Mouse (Mus musculus) limb, embryonic 14.5 days (tissue): ENCODE results near the gene Rrp15. TPM values are rescaled to one million over a fixed set of nuclear protein-coding genes. Genes with fewer than 3 reads are reported as not detected.
A peak's percentile ranks its signal among the peaks of the same experiment; 100 is the strongest.

ENCODE experiments used
- ATAC-seq: fragments of 200-750 bp; cut with Nextera tagmentation; 2 replicates; pipeline ENCODE4 v1.8.0; 2017; ENCODE audit warnings: low read depth, moderate number of reproducible peaks, moderate TSS enrichment; ENCODE audit not compliant: low FRiP score
- DNase-seq: peaks from one replicate; pipeline ENCODE4 v3.0.0-alpha.2; 2015; ENCODE audit warnings: low spot score
- H3K27ac ChIP-seq: fragments of 300-500 bp; sonication (generic); replicated peaks from 2 replicates; pipeline ENCODE4 v1.5.1; 2014; ENCODE audit warnings: low read depth, mild to moderate bottlenecking, low read length, moderate library complexity, mixed read lengths
- H3K27me3 ChIP-seq: fragments of 300-500 bp; sonication (generic); 2 replicates; pipeline ENCODE4 v1.6.1; 2014; ENCODE audit warnings: low read length, mixed read lengths; ENCODE audit not compliant: control insufficient read depth, insufficient read depth
- H3K36me3 ChIP-seq: fragments of 300-500 bp; sonication (generic); 2 replicates; pipeline ENCODE4 v1.6.1; 2014; ENCODE audit warnings: mild to moderate bottlenecking, low read length, moderate library complexity, mixed read lengths; ENCODE audit not compliant: control insufficient read depth, insufficient read depth
- H3K4me1 ChIP-seq: fragments of 300-500 bp; sonication (generic); 2 replicates; pipeline ENCODE4 v1.6.1; 2014; ENCODE audit warnings: antibody characterized with exemption, low read length, mixed read lengths; ENCODE audit not compliant: control insufficient read depth, insufficient read depth
- H3K4me2 ChIP-seq: fragments of 300-500 bp; sonication (generic); replicated peaks from 2 replicates; pipeline ENCODE4 v1.6.1; 2014; ENCODE audit warnings: low read depth, mild to moderate bottlenecking, low read length, moderate library complexity; ENCODE audit not compliant: severe bottlenecking
- H3K4me3 ChIP-seq: fragments of 300-500 bp; sonication (generic); replicated peaks from 2 replicates; pipeline ENCODE4 v1.5.1; 2014; ENCODE audit warnings: low read length
- H3K9ac ChIP-seq: fragments of 300-500 bp; sonication (generic); 2 replicates; pipeline ENCODE4 v1.6.1; 2014; ENCODE audit warnings: mild to moderate bottlenecking, low read depth, low read length, moderate library complexity; ENCODE audit not compliant: severe bottlenecking
- H3K9me3 ChIP-seq: fragments of 300-500 bp; sonication (generic); 2 replicates; pipeline ENCODE4 v1.6.1; 2016; ENCODE audit warnings: low read length; ENCODE audit not compliant: control insufficient read depth
- POLR2A ChIP-seq: fragments of 200-500 bp; IDR thresholded peaks from 2 replicates; pipeline ENCODE4 v1.8.0; 2012; ENCODE audit warnings: inconsistent platforms, mild to moderate bottlenecking, moderate library complexity, borderline replicate concordance; ENCODE audit not compliant: insufficient read depth, insufficient read length; ENCODE audit errors: extremely low read depth
- WGBS: fragments of 180-500 bp; shearing (Covaris S2); extraction: QIAGEN DNeasy Blood & Tissue Kit; methylation state at CpG from one replicate; pipeline ENCODE4 v1.1.7; 2014; 5-methylcytosine and 5-hydroxymethylcytosine counted together
- polyA plus RNA-seq, 2 experiments: library from polyadenylated mRNA; depleted of rRNA in 1 of 2; stranded (reverse) in 1 of 2; unstranded in 1 of 2; fragments of >200 nt; fragmentation: Nextera tagmentation in 1 of 2; extraction: Ambion mirVana in 1 of 2; gene quantifications; 2 replicates each; pipeline versions ENCODE4 v1.2.1 to v1.2.3; 2012 to 2014

The Rrp15 gene
- polyA plus RNA-seq, 2 experiments = 40.0 to 62.6 TPM

GRCm38 (mm10) chr1:186714980-186715896 lies 33.9 kb downstream of the Rrp15 start:
- Histone ChIP-seq H3K27ac (no peak overlapping the region), H3K27me3 (no peaks in the 10 kb centered on the region), H3K36me3 (peaks cover 19% of the 10 kb centered on the region), H3K4me1 (0 out of 2 replicates have a peak, but pooled peaks cover 2% of the 10 kb centered on the region), H3K9me3 (no peaks in the 10 kb centered on the region), H3K9ac (no peak overlapping the region), H3K4me2 (no peak overlapping the region), H3K4me3 (no peak overlapping the region)
- DNase-seq (no peak), ATAC-seq (peak; percentile 75)
- WGBS = 79% methylated on average over 17 of the region's 17 CpGs
- no peak for TF ChIP-seq POLR2A

DNA sequence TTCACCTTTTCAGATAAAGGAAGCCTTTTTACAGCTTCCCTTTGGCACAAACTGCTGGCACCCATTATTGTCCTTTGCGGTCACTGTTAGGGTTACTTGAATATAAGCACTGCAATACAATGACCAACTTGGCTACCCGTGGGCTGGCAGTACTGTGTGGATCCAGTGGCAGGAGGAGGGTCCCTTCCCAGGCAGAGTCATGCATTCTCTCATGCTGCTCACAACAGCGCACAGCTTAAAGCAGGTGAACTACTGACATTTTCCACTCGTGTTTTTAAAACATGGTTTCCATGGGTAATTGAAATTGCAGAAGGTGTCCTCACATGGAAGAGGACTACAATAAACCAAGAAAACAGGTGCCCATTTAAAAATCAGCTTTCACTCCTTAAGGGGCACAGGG lies 34.9 kb downstream of the Rrp15 start:
- H3K27ac ChIP-seq = no peak overlapping the region
- no peaks in the 10 kb centered on the region for H3K9me3 ChIP-seq
- no peak overlapping the region for H3K4me3 ChIP-seq
- TF ChIP-seq POLR2A = no peak
- H3K36me3 ChIP-seq = peaks cover 8% of the 10 kb centered on the region; the same call in 1 of the 2 replicates
- 0 out of 2 replicates have a peak, but pooled peaks cover 2% of the 10 kb centered on the region for H3K4me1 ChIP-seq
- no peak overlapping the region for H3K4me2 ChIP-seq
- 78% methylated on average over 4 of the region's 4 CpGs for WGBS
- ATAC-seq = no peak
- H3K27me3 ChIP-seq = no peaks in the 10 kb centered on the region
- no peak overlapping the region for H3K9ac ChIP-seq
- DNase-seq = no peak

DNA sequence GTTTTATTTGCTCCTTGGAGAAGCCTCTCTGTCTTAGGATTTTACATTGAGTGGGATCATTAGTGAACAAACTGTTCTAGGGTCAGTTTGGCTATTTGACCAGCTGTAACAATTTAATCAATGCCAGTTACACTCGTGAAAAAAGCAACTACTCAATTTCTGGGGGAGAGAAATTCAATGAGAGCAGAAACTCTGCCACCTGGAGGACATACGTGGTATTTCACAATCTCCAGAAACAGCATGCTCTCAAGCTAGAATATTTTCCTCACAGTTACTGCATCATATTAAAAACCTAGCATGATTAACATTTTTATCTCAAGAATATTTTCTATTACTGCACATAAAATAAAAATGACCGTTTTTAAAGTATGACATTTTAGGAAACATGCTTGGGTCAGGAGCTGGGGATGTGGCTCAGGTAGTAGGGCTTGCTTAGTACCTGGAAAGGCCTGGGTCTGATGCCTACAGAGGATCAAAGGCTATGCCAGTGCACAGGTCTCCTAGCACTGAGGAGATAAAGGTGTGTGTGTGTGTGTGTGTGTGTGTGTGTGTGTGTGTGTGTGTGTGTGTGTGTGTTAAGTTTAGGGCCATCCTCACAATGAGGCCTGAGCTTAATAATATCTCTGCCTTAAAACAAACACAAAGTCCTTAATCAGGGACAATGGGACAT lies 36.2 kb downstream of the Rrp15 start:
- peaks cover 11% of the 10 kb centered on the region; the same call in 1 of the 2 replicates for H3K36me3 ChIP-seq
- no peak for TF ChIP-seq POLR2A
- DNase-seq (peak; percentile 81), ATAC-seq (no peak)
- WGBS = 3% methylated on average over 3 of the region's 3 CpGs
- H3K4me1 ChIP-seq = 0 out of 2 replicates have a peak, but pooled peaks cover 2% of the 10 kb centered on the region
- H3K4me3 ChIP-seq = no peak overlapping the region
- H3K27me3 ChIP-seq = no peaks in the 10 kb centered on the region
- H3K4me2 ChIP-seq = 0 out of 2 replicates have a peak overlapping the region, but pooled peaks have one; percentile 8
- H3K9ac ChIP-seq = no peak overlapping the region
- H3K27ac ChIP-seq = no peak overlapping the region
- no peaks in the 10 kb centered on the region for H3K9me3 ChIP-seq

DNA sequence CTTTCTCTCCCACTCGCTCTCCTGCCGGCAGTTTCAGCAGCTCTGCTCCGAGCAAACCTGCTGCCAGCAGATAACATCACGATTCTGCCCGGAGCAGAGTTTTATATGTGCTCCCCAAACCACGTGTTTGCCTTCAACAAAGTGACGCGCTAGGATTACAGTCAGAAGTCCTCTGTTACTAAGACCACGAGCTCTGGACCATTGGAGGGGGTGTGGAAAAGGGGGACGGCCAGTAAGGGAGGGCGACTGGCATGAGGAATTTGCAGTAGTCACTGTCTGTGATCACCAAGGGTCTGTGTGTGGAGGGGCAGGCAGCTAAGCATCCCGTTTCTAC lies 43.3 kb downstream of the Rrp15 start, which contains the start of gene Tgfb2:
Tgfb2 (minus strand) TSS at position 75 of the 334 bp plus-strand sequence.
- 3% methylated on average over 12 of the region's 12 CpGs for WGBS

More for the DNA sequence above, 43.3 kb downstream of the Rrp15 start, which contains the start of gene Tgfb2:
- H3K9ac ChIP-seq = peak within 1 kb of the TSS; percentile 91
- H3K4me1 ChIP-seq = peaks cover 19% of the 10 kb centered on the region
- H3K4me3 ChIP-seq = peak within 1 kb of the TSS; percentile 75
- H3K27ac ChIP-seq = peak within 1 kb of the TSS; percentile 90
- DNase-seq = peak; percentile 68
- no peaks in the 10 kb centered on the region for H3K27me3 ChIP-seq
- H3K9me3 ChIP-seq = no peaks in the 10 kb centered on the region
- TF ChIP-seq POLR2A = peak; percentile 93; the same call in 1 of the 2 replicates
- H3K36me3 ChIP-seq = 0 out of 2 replicates have a peak, but pooled peaks cover 3% of the 10 kb centered on the region
- peak within 1 kb of the TSS; percentile 81 for H3K4me2 ChIP-seq
- peak; percentile 33 for ATAC-seq
